Mouse (Mus musculus): ENCODE data around the gene Ano4.

GRCm38 (mm10) chr10:89267312-89267711, 77.2 kb downstream of the Ano4 start:
- TF ChIP-seq POLR2A (IDR thresholded peaks at IDR 0.05; ENCODE audit: borderline replicate concordance, control insufficient read depth, low read depth, low read length) = no peak
- TF ChIP-seq CTCF (IDR thresholded peaks at IDR 0.05; ENCODE audit: control insufficient read depth, insufficient read depth, low read length) = no peak
